Mouse (Mus musculus): ENCODE data around the gene Scn2b.

DNA sequence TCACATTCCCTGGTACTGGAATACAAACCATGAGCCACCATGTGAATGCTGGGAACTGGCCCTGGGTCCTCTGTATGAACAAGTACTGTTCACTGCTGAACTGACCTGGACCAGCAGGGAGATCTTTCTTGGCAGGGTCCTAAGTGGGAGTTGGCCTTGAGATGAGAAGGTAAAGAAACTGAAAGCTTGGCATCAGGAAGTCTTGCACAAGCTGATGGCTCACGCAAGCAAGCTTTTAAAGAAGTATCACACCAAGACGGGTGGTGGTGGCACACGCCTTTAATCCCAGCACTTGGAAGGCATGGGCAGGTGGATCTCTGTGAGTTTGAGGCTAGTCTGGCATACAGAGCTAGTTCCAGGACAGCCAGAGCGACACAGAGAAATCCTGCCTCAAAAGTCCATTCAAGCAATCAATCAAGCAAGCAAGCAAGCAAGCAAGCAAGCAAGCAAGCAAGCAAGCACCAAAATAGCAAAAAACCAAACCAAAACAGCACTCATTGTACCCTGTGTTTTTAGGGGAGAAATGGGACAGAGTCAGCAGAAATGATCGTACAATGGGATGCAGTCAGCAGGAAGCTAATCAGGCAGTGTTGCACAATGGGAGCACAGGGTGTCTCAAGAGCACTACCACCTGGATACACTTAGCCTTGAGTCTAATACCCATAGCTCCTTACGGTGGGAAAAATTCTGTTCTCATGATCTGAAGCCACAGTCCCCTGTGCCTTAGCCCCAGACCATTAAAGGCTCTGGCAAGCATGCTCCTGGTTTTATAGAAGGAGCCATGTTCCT is 22.2 kb upstream of the Scn2b start:
- TF ChIP-seq POLR2A (IDR thresholded peaks at IDR 0.05; ENCODE audit: control insufficient read depth, extremely low read depth, insufficient read depth, low read length, poor library complexity): no peak
- no peak for TF ChIP-seq CTCF (IDR thresholded peaks at IDR 0.05; ENCODE audit: borderline replicate concordance, control insufficient read depth, extremely low read depth, insufficient read depth, low read length, poor library complexity)
